Mouse (Mus musculus): Measurements from ENCODE around the gene Ctcf.

Gene Ctcf

DNA sequence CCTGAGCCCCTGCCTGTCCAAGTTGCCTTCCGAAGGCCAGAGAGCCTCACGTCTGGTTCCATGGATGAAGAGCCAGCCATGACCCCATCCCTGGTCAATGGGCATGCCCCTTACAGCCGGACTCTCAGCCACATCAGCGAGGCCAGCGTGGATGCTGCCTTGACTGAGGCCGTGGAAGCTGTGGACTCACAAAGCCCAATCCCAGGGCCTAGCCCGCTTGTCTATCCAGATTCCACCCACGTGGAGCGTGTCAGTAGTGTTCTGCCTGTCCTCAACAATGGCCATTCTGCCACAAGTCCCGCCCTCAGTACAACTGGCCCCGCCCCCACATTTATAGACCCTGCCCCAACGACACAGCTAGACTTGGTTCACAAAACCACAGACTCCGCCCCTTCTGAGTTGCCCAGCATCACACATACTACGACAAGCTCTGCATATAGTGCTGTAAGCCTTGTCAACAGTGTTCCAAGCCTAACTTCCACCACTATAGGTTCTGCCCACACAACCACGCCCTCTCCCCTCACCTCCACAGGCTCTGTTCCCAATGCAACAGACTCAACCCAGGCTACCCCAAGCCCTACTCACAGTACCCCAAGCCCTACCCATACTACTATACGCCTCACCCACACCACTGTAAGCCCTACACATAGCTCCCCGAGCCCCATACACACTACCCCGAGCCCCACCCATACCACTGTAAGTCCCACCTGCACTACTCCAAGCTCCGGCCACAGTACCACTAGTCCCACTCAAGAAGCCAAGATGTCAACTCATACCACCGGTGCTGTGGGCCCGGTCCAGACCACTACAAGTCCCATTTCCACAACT lies 18.7 kb upstream of the Ctcf start:
- DNase-seq: no peak

GRCm38 (mm10) chr8:105618279-105618634 lies 18.1 kb upstream of the Ctcf start:
- no peak for DNase-seq

- no peak for DNase-seq
Observed at GRCm38 (mm10) chr8:105618892-105619591, 17.3 kb upstream of the Ctcf start.

DNA sequence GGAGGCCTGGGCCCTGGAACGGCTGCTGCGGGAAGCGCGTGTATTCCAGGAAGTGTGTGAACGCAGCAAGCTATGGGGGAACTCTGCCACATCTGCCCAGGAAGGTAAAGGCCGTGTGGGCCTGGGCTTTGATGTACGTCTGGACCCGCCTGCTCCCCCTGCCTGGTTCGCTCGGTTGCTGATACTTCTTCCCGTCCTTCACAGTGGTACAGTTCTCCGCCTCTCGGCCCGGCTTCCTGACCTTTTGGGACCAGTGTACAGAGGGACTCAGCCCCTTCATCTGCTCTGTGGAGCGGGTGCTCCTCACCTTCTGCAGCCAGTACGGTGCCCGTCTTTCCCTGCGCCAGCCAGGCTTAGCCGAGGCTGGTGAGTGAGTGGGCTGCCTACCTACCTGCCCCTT lies 16.2 kb upstream of the Ctcf start:
- no peak for DNase-seq

DNA sequence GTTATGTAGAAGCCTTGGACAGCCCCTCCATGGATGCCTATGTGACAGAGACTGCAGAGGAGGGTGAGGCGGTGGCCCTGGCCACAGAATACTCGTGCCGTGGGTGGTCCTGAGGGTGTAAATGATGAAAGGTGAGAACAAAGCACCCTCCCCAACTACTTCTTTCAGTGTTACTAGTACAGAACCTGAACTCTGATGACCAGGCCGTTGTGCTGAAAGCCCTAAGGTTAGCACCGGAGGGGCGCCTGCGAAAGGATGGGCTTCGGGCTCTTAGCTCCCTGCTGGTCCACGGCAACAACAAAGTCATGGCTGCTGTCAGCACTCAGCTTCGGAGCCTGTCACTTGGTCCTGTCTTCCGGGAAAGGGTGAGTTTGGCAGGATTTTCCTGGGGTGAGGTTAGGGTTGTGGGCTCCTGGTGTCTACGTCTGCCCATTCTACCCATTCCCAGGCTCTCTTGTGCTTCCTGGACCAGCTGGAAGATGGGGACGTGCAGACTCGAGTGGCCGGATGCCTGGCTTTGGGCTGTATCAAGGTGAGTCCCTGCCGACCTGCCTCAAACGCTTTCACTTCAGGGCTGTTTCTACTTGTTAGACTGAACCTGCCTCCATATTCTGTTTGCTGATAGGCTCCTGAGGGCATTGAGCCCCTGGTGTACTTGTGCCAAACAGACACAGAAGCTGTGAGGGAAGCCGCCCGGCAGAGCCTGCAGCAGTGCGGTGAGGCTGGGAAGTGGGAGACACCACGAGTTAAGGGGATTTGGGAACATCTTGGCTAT lies 15.2 kb upstream of the Ctcf start:
- DNase-seq: no peak

- peak in 1 of 2 experiments; percentile 51 for DNase-seq
Observed at GRCm38 (mm10) chr8:105621841-105622240, 14.5 kb upstream of the Ctcf start.

DNA sequence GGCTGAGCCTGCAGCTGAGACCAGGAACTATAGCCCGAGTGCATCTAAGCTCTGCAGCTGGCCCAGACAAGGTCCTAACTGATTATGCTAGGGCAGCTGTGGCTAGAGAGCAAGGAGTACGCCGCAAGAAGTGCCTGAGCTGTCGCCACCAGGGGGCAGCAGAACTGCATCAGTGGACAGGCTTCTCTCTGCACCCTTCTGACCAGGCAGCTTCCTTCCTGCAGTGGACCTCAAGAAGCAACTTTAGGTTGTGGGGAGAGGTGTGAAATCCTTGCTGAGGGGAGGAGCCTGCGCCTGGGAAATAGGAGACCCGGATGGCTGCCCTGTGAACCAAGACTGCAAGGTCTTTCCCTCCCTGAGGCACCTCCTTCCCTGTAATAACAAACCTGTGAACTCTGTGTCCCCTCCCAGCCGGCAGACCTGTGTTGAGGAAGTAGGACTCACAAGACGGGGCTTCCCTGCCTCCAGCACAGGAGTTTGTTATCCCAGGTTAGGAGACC lies 13.9 kb upstream of the Ctcf start:
- DNase-seq: peak; percentile 96 to 98

- DNase-seq: peak in 1 of 2 experiments; percentile 32
Observed at GRCm38 (mm10) chr8:105623118-105623517, 13.2 kb upstream of the Ctcf start.

DNA sequence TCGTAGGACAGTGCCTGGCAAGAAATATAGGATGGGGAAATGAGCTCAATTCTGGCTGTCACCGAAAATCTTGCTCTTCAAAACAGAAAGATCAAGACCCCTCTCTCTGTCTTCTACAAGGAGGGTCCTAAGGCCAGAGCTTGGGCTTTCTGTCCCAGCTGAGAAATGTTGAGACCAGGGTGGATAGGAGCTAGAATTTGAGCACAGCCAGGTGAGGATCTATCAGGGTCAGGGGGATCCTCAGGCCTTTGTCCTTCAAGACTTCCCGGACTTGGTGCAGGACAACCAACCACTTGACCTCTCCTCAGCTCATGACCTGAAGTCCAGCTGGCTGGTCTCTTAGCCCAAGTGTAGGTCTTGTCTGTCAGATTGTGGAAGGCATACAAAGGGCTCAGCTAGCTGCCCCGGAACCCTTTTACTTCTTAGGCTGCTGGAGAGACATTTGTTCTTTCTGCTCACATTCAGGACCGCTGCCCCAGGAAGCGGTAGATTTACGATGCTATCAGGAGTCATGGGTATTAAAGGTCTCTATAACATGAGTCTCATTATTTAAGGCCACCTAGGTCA lies 12.6 kb upstream of the Ctcf start:
- DNase-seq: no peak

DNA sequence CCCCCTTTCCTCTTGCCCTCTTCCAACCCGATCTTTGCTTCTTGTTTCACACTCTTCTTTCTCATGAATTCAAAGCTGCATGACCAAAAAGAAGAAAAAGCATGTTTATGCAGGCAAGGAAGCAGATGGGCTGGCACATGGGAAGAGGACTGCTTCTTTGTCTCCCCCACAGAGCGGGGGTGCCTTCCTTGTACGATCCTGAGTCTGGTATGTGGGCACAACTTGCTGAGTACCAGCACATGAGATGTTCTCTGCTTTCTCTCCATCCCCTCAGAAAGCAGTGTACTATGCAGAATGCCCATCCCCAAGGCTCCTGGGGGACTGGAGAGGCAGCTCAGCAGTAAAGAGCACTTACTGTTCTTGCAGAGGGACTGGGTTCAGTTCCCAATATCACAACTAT lies 12.0 kb upstream of the Ctcf start:
- no peak for DNase-seq

GRCm38 (mm10) chr8:105624831-105625230 lies 11.5 kb upstream of the Ctcf start:
- no peak for DNase-seq

GRCm38 (mm10) chr8:105626086-105626485 lies 10.3 kb upstream of the Ctcf start:
- DNase-seq: no peak

- DNase-seq: no peak
Observed at GRCm38 (mm10) chr8:105629337-105629736, 7.0 kb upstream of the Ctcf start.

DNA sequence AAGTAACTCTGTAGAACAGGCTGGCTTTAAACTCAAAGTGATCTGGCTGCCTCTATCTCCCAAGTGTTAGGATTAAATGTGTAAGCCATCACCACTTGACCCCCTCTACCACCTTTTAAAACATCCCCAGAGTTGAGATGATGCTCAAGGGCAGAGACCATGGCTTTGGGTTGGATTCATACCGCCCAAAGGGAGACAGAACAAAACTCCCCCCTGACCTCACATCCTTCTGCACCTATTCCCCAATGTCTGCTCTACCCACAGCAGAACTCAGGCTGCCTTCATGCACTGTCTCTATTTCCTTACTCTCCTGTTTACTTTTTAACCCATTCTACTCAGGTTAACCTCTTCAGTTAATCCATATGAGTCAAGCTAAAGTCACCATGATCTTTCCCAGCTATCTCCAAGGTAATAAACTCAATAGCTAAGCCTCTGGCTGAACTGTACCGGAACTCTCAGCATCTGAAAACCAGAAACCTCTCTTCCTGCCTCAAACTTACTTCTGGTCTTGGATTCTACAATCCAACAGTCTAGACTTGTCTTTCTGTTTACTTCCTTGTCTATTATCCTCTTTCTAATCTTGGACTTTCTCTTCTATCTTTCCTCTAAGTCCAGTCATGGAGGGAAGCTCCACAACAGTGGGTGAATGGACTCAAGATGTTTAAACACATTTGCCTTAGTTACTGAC lies 1.5 kb upstream of the Ctcf start:
- no peak for DNase-seq

- DNase-seq: peak; percentile 42 to 48
Observed at GRCm38 (mm10) chr8:105635481-105635880, 887 bp upstream of the Ctcf start.

- peak; percentile 76 to 78 for DNase-seq
Observed at GRCm38 (mm10) chr8:105636963-105637510, 669 bp downstream of the Ctcf start, which contains the start of gene Agrp. TSS of gene Agrp (minus strand) at chr8:105637393.

DNA sequence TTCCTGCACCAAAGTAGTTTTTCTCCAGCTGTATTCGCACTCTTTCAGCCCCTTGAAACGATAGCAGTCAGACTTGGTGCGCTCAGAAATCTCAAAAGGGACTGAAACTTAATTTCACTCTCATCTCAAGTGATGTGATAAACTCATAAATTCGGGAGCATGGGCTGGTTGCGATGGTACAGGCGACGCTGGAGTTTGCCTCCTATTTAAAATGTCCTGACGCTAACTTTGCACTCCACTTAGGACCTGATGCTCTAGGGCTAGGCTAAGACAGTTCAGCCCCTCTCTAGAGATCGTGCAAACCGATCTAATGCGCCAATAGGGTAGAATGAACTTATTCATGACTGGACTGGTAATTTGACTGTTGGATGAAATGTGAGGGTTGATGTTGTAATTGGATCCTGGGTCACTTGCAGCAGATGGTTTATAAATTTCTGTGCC lies 1.3 kb downstream of the Ctcf start:
- peak in 1 of 2 experiments; percentile 12 for DNase-seq

DNA sequence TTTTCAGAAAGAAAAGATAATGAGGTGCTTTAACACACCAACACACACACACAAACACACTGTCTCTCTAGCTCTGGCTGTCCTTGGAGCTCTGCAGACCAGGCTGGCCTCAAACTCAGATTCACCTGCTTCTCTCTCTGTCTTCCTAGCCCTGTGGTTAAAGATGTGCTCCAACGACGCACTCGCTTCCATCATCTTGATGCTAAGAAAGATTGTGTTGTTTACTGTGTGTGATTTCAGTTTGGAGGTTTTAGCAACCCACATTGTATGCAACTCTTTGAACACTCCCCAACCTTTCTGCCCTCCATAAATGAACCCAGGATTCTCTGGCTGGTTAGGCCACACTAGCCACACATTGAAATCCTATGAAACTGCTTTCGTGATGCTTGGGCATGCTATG lies 2.1 kb downstream of the Ctcf start:
- DNase-seq: no peak

DNA sequence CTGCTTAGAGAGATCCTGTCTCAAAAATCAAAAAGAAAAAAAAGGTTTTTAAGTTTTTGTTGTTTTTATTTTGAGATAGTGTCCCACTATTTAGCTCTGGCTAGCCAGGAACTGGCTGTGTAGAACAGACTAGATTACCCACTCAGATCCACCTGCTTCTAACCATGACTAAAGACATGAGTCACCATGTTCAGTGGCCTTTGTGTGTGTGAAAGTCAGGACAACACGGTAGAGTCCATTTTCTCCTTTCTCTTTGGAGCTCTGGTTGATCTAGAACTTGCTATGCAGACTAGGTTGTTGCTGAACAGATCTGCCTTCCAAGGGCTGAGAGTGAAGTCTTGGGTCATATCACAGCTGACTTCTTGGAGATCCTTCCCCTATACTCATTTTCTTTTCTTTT lies 3.5 kb downstream of the Ctcf start:
- no peak for DNase-seq

DNA sequence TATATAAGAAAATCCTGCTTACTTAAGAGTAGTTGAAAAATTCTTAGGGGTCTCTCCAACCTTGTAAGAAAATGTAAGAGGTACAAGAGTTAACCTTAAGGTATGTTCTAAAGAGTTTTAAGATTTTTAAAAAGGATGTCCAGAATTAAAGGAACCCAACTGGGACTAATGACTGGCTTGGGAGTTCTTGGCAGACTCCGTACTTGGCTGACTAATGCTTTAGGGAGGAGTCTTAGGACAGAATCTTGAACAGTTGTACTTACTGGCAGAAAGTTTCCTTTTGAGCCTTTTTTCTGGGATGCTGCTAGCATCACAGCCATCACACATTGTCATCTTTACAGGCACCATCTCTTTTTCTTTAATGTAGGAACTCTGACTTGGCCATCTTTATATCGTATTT lies 4.1 kb downstream of the Ctcf start:
- DNase-seq: peak in 1 of 2 experiments; percentile 30

- DNase-seq: no peak
Observed at GRCm38 (mm10) chr8:105645205-105645604, 8.8 kb downstream of the Ctcf start.

- no peak for DNase-seq
Observed at GRCm38 (mm10) chr8:105648929-105649328, 12.6 kb downstream of the Ctcf start.

Data from cerebellum, postnatal 10 days (tissue).